Mouse (Mus musculus): ENCODE results near the gene Trim2. TPM values are rescaled to one million over a fixed set of nuclear protein-coding genes. Genes with fewer than 3 reads are reported as not detected.

Trim2 gene
- total RNA-seq, 2 experiments from 2014 or later = 267 to 271 TPM

GRCm38 (mm10) chr3:84288931-84289330 lies 17.7 kb downstream of the Trim2 start:
- no peak for DNase-seq (ENCODE audit: low spot score in 2 of 2)

GRCm38 (mm10) chr3:84287256-84287655 lies 19.4 kb downstream of the Trim2 start:
- DNase-seq (ENCODE audit: low spot score in 2 of 2) = no peak

GRCm38 (mm10) chr3:84286311-84286710 lies 20.4 kb downstream of the Trim2 start:
- no peak for DNase-seq (ENCODE audit: low spot score in 2 of 2)

GRCm38 (mm10) chr3:84284796-84285195 lies 21.9 kb downstream of the Trim2 start:
- no peak for DNase-seq (ENCODE audit: low spot score in 2 of 2)

- DNase-seq (ENCODE audit: low spot score in 2 of 2) = no peak
Observed at GRCm38 (mm10) chr3:84283524-84283923, 23.2 kb downstream of the Trim2 start.

GRCm38 (mm10) chr3:84281936-84282371 lies 24.7 kb downstream of the Trim2 start:
- no peak for DNase-seq (ENCODE audit: low spot score in 2 of 2)

GRCm38 (mm10) chr3:84278809-84279208 lies 27.9 kb downstream of the Trim2 start:
- no peak for DNase-seq (ENCODE audit: low spot score in 2 of 2)

- DNase-seq (ENCODE audit: low spot score in 2 of 2) = no peak
Observed at GRCm38 (mm10) chr3:84275124-84275523, 31.6 kb downstream of the Trim2 start.

GRCm38 (mm10) chr3:84272293-84273015 lies 34.2 kb downstream of the Trim2 start:
- DNase-seq (ENCODE audit: low spot score in 2 of 2) = no peak

GRCm38 (mm10) chr3:84271794-84272193 lies 34.9 kb downstream of the Trim2 start:
- no peak for DNase-seq (ENCODE audit: low spot score in 2 of 2)

- no peak for DNase-seq (ENCODE audit: low spot score in 2 of 2)
Observed at GRCm38 (mm10) chr3:84271058-84271457, 35.6 kb downstream of the Trim2 start.

GRCm38 (mm10) chr3:84270624-84270995 lies 36.1 kb downstream of the Trim2 start:
- no peak for DNase-seq (ENCODE audit: low spot score in 2 of 2)

- DNase-seq (ENCODE audit: low spot score in 2 of 2) = no peak
Observed at GRCm38 (mm10) chr3:84269987-84270623, 36.6 kb downstream of the Trim2 start.

GRCm38 (mm10) chr3:84268434-84268833 lies 38.2 kb downstream of the Trim2 start:
- DNase-seq (ENCODE audit: low spot score in 2 of 2) = no peak

GRCm38 (mm10) chr3:84266391-84266931 lies 40.2 kb downstream of the Trim2 start:
- DNase-seq (ENCODE audit: low spot score in 2 of 2) = no peak

- no peak for DNase-seq (ENCODE audit: low spot score in 2 of 2)
Observed at GRCm38 (mm10) chr3:84265084-84265483, 41.6 kb downstream of the Trim2 start.

- DNase-seq (ENCODE audit: low spot score in 2 of 2) = no peak
Observed at GRCm38 (mm10) chr3:84264395-84264794, 42.3 kb downstream of the Trim2 start.

- no peak for DNase-seq (ENCODE audit: low spot score in 2 of 2)
Observed at GRCm38 (mm10) chr3:84262804-84263203, 43.9 kb downstream of the Trim2 start.

- DNase-seq (ENCODE audit: low spot score in 2 of 2) = no peak
Observed at GRCm38 (mm10) chr3:84261863-84262262, 44.8 kb downstream of the Trim2 start.

GRCm38 (mm10) chr3:84260837-84261236 lies 45.8 kb downstream of the Trim2 start:
- DNase-seq (ENCODE audit: low spot score in 2 of 2) = no peak

GRCm38 (mm10) chr3:84260024-84260535 lies 46.6 kb downstream of the Trim2 start:
- no peak for DNase-seq (ENCODE audit: low spot score in 2 of 2)

GRCm38 (mm10) chr3:84259281-84260023 lies 47.2 kb downstream of the Trim2 start:
- DNase-seq (ENCODE audit: low spot score in 2 of 2) = peak; percentile 71 to 73

All from layer of hippocampus, postnatal 10 days (tissue).